Mouse (Mus musculus) layer of hippocampus, postnatal 25 days (tissue): Measurements from ENCODE around the gene Zranb2. TPM values are rescaled to one million over a fixed set of nuclear protein-coding genes. Genes with fewer than 3 reads are reported as not detected.

ENCODE experiments used
- DNase-seq, 2 experiments: peaks; one replicate each; pipeline ENCODE4 v3.0.0; 2022; ENCODE audit warnings: mixed read lengths in 2 of 2, low spot score in 1 of 2; ENCODE audit errors: extremely low spot score in 1 of 2
- microRNA-seq, 2 experiments: library from miRNA; unstranded; fragments of <30 nt; microRNA quantifications; one replicate each; pipeline ENCODE4 v1.2.0; 2021
- total RNA-seq, 2 experiments: library from RNA; stranded (reverse); gene quantifications; 2 replicates each; pipeline ENCODE4 v1.2.3; 2021

Gene Zranb2
- total RNA-seq, 2 experiments from 2014 or later = 120 to 145 TPM

GRCm38 (mm10) chr3:157576862-157577261 is 42.9 kb downstream of the Zranb2 start:
- DNase-seq = no peak

DNA sequence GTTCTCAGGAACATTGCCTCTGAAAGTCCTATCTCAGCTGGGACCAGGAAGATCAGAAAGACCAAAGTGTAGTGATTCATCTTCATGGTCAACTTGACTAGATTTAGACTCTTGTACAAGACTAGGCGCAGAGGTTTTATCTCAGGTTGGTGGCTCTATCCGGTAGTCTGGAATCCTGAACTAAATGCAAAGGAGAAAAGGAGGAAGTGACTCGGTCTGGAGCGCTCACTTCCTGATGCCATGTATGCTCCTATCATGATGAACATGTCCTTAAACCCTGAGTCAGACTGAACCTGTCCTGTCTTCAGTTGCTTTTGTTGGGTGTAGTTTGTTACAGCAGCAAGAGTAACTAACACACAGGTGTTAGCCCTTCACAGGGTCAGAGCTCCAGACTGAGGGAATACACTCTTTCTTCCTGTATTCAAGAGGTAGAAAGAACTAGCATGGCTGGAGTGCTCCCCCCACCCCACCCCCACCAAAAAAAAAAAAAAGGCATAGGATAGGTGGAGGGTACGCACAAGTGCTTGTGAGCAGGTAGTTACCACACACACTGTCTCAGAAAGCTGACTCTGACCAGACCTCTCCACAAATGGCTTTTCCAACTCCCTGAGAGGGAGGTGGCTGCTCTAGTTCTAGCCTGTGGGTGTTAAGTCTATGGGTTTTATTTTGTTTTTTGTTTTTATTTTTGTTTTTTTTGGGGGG is 44.7 kb downstream of the Zranb2 start:
- DNase-seq = no peak

GRCm38 (mm10) chr3:157579376-157579775 is 45.4 kb downstream of the Zranb2 start:
- DNase-seq = no peak

DNA sequence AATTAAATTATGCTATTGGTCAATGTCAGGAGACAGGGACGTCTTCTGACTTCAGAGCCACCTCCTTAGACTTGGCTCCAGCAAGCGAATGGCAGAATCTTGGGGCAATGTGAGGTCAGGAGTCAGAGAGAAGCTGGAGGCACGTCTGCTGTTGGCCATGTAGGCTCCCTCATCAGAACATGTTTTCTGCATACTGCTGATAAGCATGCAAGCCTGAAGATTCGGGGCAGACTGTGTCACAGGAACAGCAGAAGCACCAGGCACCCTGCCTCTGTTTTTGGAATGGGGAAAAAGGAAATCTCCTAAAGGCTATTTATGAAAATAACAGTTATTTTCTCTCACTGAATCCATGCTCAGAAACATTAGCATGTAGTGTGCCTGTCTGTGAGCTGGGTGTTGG is 46.3 kb downstream of the Zranb2 start:
- no peak for DNase-seq

DNA sequence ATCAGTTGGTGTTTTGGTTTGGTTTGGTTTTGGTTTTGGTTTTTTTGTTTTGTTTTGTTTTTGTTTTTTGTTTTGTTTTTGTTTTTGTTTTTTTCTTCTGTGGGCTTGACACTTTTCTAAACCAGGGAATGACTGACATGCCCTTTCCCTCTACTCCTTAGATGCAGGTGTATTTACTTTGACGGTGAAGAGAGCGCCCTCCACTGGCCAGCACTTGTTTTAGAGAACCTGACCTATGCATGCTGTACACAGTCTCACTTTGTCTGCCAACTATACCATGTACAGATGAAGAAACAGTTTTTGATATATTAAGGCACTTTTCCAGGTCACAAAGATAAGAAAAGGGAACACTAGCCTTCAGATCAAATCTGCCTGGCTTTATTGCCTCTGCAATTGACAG is 47.8 kb downstream of the Zranb2 start:
- DNase-seq = no peak

GRCm38 (mm10) chr3:157582626-157583405 is 48.9 kb downstream of the Zranb2 start:
- no peak for DNase-seq

DNA sequence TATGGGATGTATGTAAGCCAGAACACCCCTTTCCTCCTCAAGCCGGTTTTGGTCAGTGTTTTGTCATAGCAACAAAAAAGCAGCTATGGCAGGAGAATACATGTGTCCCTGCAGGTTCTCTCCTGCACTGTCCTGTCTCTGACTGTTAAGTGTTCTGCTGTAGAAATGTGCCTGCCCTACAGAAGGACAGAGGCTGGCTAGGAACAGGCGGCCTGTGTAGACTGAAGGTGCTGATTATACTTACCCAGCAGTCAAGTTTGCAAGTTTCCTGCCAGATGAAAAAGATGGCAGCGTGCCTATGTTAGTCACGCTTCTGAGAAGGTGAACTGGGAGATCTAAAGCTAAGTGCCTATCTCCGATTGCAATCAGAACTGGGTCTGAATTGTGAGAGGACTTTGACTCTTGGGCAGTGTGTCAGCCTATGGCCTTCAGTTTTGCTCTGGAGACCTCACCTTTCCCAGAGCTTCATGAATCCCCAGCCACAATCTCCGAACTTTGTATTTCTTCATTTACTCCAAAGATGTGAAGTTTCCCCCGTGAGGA is 63.9 kb downstream of the Zranb2 start:
- DNase-seq = no peak

Small RNA genes within 50 kb of the gene (microRNA-seq; reads per million reads assigned to microRNA genes)
- gene Mir186 = 176 to 198 reads per million in 2 experiments

Other genes starting within 250 kb of the Zranb2 start
- 1 to 10 TPM; 1.7 to 2.2 TPM for gene Ptger3, start 32.7 kb downstream of the Zranb2 start, total RNA-seq